Mouse (Mus musculus) hematopoietic stem cell, adult 5-6 weeks (primary cell): ENCODE results near the gene Ntsr2. TPM values are rescaled to one million over a fixed set of nuclear protein-coding genes. Genes with fewer than 3 reads are reported as not detected.
"Not testable (repeated sequence)": the region's sequence is repeated elsewhere in the genome, so short reads cannot be mapped to it uniquely, and the experiment has no call there.

Experiments
- ATAC-seq, 2 experiments: fragments of 125-278 bp in 1 of 2; replicated peaks in 1 of 2; 2 replicates each; pipeline ENCODE4 v1.8.0; 2016 to 2017; ENCODE audit warnings: inconsistent platforms in 2 of 2, mild to moderate bottlenecking in 2 of 2, moderate number of reproducible peaks in 2 of 2, low read depth in 1 of 2, moderate TSS enrichment in 1 of 2; ENCODE audit not compliant: low FRiP score in 2 of 2, poor library complexity in 2 of 2, severe bottlenecking in 2 of 2, insufficient read depth in 1 of 2, low TSS enrichment in 1 of 2
- total RNA-seq: library from RNA; stranded (forward); fragments of 172-1452, 232-1000 nt; gene quantifications from 2 replicates; pipeline ENCODE4 v1.2.3, GENCODE M21; 2017

The Ntsr2 gene
- total RNA-seq, 1 experiment from 2014 or later, result not detected

DNA sequence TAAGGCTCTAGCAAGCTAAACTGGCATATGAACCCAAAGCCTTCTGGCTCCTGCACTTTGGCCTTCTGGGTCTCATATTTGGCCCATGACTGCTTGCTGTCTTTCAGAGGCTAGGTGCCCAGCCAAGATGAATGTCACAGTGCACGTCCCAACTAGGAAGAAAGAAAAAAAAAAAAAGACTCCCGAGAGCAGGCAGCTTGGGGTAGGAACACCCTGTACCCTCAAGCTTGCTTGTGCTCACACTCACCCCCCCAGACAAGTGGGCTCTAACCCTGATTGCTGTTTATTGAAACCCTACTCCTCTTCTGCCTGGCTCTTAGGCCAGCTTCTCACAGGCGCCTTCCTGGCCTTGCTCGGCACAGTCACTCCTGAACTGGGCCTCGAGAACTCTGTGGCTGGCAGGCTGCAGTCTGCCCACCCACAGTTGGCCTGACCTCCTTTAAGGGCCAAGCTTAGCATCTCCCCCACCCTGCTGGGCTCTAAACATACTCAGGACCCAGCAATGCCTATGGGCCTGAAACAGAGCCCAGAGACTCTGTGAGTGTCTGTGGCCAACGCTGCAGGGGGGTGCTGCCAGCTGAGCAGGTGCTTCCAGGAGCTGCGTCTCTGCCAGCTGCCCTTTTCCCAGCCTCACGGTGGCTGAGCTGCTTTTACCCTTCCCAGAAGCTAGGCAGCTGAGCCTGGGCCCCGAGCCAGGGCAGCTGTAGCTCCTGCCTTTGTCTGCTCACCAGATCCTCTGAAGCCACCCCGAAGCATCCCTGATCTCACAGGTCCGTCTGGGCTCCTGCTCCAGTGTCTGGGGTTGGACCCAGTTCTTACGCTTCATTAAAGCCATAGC, 9.5 kb upstream of the Ntsr2 start:
- ATAC-seq, result no peak

DNA sequence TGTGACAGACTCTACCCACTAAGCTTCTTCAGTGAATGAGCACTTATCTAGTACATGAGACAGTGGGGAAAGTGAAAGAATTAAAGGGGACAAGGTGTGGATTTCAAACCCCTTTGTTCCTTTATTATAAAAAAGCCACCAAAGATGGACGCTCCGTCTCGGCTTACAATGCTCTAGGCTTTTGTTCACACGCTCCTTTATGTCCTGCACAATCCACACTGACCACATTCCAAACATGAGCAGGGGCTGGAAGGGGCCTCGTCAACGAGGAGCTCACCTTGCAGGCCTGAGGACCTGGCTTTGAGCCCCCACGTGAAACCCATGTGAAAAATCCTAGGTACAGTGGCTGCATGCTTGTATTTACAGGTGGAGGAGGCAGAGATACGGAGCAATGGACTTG, 8.5 kb upstream of the Ntsr2 start:
- ATAC-seq, result no peak

GRCm38 (mm10) chr12:16646780-16647409, 6.3 kb upstream of the Ntsr2 start:
- no peak for ATAC-seq

DNA sequence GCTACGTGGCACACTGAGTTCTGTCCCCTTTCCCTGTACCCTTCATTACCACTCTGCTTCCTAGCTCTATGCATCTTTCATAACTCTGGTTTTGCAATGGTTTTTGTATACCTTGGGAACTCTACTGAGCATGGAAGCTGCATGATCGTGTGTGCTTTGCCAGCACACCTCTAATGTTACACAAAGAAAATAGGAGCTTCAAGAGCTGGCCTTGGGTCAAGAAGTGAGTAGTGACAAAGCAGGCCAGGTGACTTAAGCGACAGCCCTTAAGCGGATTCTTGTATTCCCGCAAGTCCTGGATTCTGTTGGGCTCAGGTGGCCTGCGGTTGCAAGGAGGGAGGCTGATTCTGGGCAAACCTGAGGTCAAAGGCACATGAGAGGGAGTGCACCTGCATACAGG, 4.9 kb upstream of the Ntsr2 start:
- ATAC-seq, result no peak

DNA sequence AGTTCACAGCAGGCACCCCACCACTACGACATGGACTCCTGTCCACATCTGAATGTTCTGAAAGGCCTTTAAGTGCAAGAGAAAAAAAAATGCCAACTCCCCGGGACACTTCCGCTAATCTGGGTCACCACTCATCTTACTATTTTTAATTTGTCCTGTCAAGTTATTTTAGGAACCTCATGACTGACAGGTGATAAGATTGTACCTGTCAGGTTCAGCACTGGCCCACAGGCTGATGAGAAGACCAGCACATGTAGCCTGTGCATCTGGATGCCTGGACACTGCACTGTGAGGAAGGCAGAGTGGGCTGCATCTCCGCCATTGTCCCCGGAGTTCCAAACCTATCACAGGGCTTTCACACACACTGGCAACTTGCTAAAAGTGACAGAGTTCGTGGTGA, 3.4 kb upstream of the Ntsr2 start:
- no peak for ATAC-seq

GRCm38 (mm10) chr12:16655604-16656003, 2.4 kb downstream of the Ntsr2 start:
- ATAC-seq, result no peak

- no peak for ATAC-seq
Observed at GRCm38 (mm10) chr12:16656906-16657875, 4.0 kb downstream of the Ntsr2 start.

DNA sequence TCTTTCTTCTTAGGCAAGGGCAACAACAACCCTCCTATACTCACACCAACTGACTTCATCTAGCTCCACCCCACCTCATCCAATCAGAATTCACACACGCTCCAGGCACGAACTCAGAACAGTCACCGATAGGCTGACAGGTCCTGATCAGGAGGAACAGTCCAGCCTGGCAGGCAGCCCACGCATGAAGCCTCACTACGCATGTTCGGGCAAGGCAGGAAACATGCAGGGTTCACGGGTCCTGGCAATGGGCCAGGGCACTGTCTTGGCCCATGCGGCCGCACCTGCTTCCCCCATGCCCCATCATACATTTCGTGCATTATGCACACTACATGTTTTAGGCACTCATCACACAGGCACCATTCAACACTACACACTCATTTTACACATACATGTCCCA, 8.3 kb downstream of the Ntsr2 start:
- ATAC-seq, result no peak

DNA sequence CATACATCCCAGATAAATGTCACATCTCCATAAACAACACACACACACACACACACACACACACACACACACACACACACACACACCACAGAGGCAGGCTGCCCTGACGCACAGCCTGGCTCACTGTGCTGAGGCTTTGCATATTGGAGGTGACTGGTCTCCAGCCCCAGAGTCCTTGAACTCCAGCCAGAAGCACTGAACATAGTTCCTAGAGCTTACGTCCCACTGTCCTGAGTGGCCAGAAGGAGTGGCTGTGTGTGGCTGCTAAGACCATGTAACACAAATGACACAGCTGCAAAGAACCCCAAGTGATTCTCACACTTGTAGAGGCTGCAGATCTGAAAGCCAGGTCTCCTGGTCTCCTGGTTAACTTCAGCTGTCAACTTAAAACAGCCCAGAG, 8.8 kb downstream of the Ntsr2 start:
- no peak for ATAC-seq

- no peak for ATAC-seq
Observed at GRCm38 (mm10) chr12:16662955-16663585, 9.9 kb downstream of the Ntsr2 start.

- ATAC-seq, result no peak
Observed at GRCm38 (mm10) chr12:16665022-16665421, 11.8 kb downstream of the Ntsr2 start.

- ATAC-seq, result no peak
Observed at GRCm38 (mm10) chr12:16669176-16669575, 16.0 kb downstream of the Ntsr2 start.

DNA sequence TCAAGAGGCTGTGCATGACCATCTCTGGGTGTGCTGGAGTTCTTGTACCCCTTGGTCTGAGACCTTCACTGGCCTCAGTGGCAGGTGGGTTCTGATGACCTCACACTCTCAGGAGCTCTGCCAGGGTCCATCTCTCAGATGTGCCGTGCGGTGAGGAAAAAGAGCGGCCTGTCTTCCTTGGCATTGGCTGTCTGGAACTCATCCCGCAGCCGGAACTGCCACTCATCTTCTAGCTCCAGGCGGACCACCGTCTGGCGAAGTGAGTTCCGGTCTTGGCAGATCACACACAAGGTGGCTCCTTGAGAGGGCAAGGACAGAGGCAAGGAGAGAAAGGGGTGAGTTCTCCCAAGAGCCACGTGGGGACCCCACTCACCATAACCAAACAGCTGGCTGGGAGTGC, 19.1 kb downstream of the Ntsr2 start:
- ATAC-seq, result no peak

DNA sequence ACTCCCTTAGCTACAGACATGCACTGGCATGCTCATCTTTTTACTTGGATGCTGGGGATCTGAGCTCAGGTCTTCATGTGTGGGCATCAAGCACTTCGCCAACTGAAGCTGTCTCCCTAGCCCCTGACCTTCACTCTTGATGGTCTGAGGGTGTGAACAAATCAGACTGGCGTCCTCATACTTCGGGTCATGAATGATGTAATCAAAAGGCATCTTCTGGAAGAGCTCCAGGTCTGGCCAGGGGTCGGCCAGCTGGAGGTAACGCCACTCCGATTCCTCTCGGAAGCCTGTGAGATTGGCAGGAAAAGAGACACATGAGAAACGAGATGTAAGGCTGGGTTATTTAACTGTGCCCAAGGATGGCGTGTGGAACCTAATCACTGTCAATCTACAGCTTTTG, 37.4 kb downstream of the Ntsr2 start:
- ATAC-seq, result no peak

DNA sequence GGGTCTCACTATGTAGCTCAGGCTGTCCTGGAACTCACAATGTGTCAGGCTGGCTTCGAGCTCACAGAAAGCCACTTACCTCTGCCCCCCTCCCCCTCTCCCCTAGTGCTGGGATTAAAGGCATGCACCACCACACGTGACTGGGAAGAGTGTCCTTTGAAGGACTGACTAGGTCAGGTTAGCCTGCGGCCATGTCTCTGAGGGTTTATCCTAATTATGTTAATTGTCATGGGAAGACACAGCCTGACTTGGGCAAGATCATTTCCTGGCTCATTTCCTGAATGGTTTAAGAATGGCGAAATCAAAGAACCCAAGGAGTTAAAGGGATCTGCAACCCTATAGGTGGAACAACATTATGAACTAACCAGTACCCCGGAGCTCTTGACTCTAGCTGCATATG, 41.6 kb downstream of the Ntsr2 start:
- no peak for ATAC-seq

- not testable (repeated sequence) for ATAC-seq
Observed at GRCm38 (mm10) chr12:16695252-16695651, 42.1 kb downstream of the Ntsr2 start.

GRCm38 (mm10) chr12:16696146-16696545, 43.0 kb downstream of the Ntsr2 start:
- ATAC-seq, result peak in 1 of 2 experiments; percentile 10; a peak in 1 of 4 replicates
